Mouse (Mus musculus): ENCODE measurements around the gene Fastk.

Fastk gene

GRCm38 (mm10) chr5:24452691-24453233 lies 7.7 kb upstream of the Fastk start:
- DNase-seq (ENCODE audit: low spot score in 2 of 2), result peak in 1 of 2 experiments; percentile 35

- DNase-seq (ENCODE audit: low spot score in 2 of 2), result peak in 1 of 2 experiments; percentile 36
These were observed 7.1 kb upstream of the Fastk start, which contains the start of gene Agap3 for GRCm38 (mm10) chr5:24452030-24452690. Agap3 (plus strand) TSS chr5:24452177.

- peak; percentile 71 to 84 for DNase-seq (ENCODE audit: low spot score in 2 of 2)
These were observed 6.4 kb upstream of the Fastk start for GRCm38 (mm10) chr5:24451264-24452029.

- DNase-seq (ENCODE audit: low spot score in 2 of 2), result peak; percentile 82 to 84
These were observed 2.7 kb upstream of the Fastk start, which contains the start of gene Tmub1 for GRCm38 (mm10) chr5:24447624-24448298. Tmub1 (minus strand) TSS chr5:24447854.

- DNase-seq (ENCODE audit: low spot score in 2 of 2), result no peak
These were observed 1.5 kb upstream of the Fastk start for GRCm38 (mm10) chr5:24446630-24447029.

- no peak for DNase-seq (ENCODE audit: low spot score in 2 of 2)
These were observed 467 bp upstream of the Fastk start for GRCm38 (mm10) chr5:24445428-24446080.

- DNase-seq (ENCODE audit: low spot score in 2 of 2), result no peak
These were observed 1.2 kb downstream of the Fastk start for GRCm38 (mm10) chr5:24443927-24444326.

- DNase-seq (ENCODE audit: low spot score in 2 of 2), result no peak
These were observed 1.9 kb downstream of the Fastk start for GRCm38 (mm10) chr5:24443204-24443603.

- DNase-seq (ENCODE audit: low spot score in 2 of 2), result no peak
These were observed 3.1 kb downstream of the Fastk start for GRCm38 (mm10) chr5:24442029-24442428.

- DNase-seq (ENCODE audit: low spot score in 2 of 2), result no peak
These were observed 3.9 kb downstream of the Fastk start for GRCm38 (mm10) chr5:24441187-24441586.

GRCm38 (mm10) chr5:24433993-24434392 lies 11.1 kb downstream of the Fastk start:
- DNase-seq (ENCODE audit: low spot score in 2 of 2), result no peak

GRCm38 (mm10) chr5:24428596-24428995 lies 16.5 kb downstream of the Fastk start:
- DNase-seq (ENCODE audit: low spot score in 2 of 2), result no peak

GRCm38 (mm10) chr5:24427981-24428402 lies 17.1 kb downstream of the Fastk start:
- no peak for DNase-seq (ENCODE audit: low spot score in 2 of 2)

- DNase-seq (ENCODE audit: low spot score in 2 of 2), result no peak
These were observed 17.8 kb downstream of the Fastk start for GRCm38 (mm10) chr5:24427285-24427633.

GRCm38 (mm10) chr5:24426556-24427284 lies 18.4 kb downstream of the Fastk start:
- no peak for DNase-seq (ENCODE audit: low spot score in 2 of 2)

GRCm38 (mm10) chr5:24426037-24426432 lies 19.1 kb downstream of the Fastk start:
- no peak for DNase-seq (ENCODE audit: low spot score in 2 of 2)

- DNase-seq (ENCODE audit: low spot score in 2 of 2), result peak in 1 of 2 experiments; percentile 67
These were observed 19.6 kb downstream of the Fastk start for GRCm38 (mm10) chr5:24425421-24426036.

GRCm38 (mm10) chr5:24424861-24425411 lies 20.2 kb downstream of the Fastk start:
- peak; percentile 42 to 71 for DNase-seq (ENCODE audit: low spot score in 2 of 2)

- DNase-seq (ENCODE audit: low spot score in 2 of 2), result peak in 1 of 2 experiments; percentile 39
These were observed 20.9 kb downstream of the Fastk start for GRCm38 (mm10) chr5:24424004-24424781.
